Mouse (Mus musculus) embryonic fibroblast, embryonic 13.5 days (primary cell): ENCODE results near the gene Neurl2. TPM values are rescaled to one million over a fixed set of nuclear protein-coding genes. Genes with fewer than 3 reads are reported as not detected.
A peak's percentile ranks its signal among the peaks of the same experiment; 100 is the strongest.
"Not testable (repeated sequence)": the region's sequence is repeated elsewhere in the genome, so short reads cannot be mapped to it uniquely, and the experiment has no call there.

ENCODE experiments used
- H3K27ac ChIP-seq: 2 replicates; pipeline ENCODE4 v1.5.1; 2012; ENCODE audit warnings: low read length, control low read depth, inconsistent platforms; ENCODE audit not compliant: insufficient read depth
- H3K4me1 ChIP-seq: 2 replicates; pipeline ENCODE4 v1.6.1; 2011; ENCODE audit warnings: low read length; ENCODE audit not compliant: control insufficient read depth, insufficient read depth
- H3K4me3 ChIP-seq: 2 replicates; pipeline ENCODE4 v1.5.1; 2011; ENCODE audit warnings: mild to moderate bottlenecking, control low read depth, low read length; ENCODE audit not compliant: insufficient read depth
- CTCF ChIP-seq: IDR thresholded peaks from 2 replicates; pipeline ENCODE4 v1.5.1; 2011; ENCODE audit warnings: mild to moderate bottlenecking, control low read depth, low read length, moderate library complexity, borderline replicate concordance; ENCODE audit not compliant: insufficient read depth
- POLR2A ChIP-seq: IDR thresholded peaks from 2 replicates; pipeline ENCODE4 v1.6.1; 2011; ENCODE audit warnings: low read depth, mild to moderate bottlenecking, control low read depth, low read length, moderate library complexity
- polyA plus RNA-seq: library from polyadenylated mRNA; stranded (reverse); fragments of >200 nt; gene quantifications from 2 replicates; pipeline ENCODE4 v1.2.4, GENCODE M21; 2011; ENCODE audit warnings: low read depth; ENCODE audit not compliant: missing spikeins, insufficient read length

Gene Neurl2
- polyA plus RNA-seq, 1 experiment, result 5.0 TPM

DNA sequence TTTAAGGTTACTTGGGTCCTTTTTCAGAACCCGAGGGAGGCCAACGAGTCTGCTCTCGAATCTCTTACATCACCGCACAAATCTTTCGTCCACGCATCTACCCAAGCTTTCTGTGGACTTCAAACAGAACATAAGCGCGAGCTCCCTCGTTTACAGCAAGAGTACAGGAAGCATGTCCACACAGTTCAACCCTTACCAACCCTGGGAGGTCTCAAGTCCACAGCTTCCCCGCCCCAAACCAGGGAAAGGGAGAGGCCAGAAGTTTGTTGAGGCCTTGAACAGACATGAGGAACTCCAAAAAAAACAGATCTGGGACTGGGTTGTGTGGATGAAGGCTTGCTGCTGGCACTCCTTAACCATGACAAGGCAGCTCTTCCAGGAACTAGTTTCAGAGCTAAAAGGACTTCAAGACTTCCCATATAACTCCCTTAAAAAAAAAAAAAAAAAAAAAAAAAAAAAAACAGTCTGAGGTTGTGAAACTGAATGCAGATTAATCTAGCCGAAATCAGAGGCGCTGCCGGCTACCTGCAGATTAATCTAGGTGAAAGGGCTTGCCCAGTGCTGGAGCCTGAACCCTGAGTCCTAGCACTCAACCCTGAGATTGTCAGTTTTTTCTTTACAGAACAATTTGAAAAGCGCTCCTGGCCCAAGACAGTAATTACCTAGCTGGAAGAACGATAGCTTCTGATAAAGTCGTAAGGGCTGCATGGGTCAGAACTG lies 29.9 kb downstream of the Neurl2 start:
- peaks cover 2% of the 10 kb centered on the region; the same call in 1 of the 2 replicates for H3K4me1 ChIP-seq
- H3K27ac ChIP-seq, result no peak overlapping the region
- H3K4me3 ChIP-seq, result peak overlapping the region; percentile 78
- TF ChIP-seq POLR2A, result no peak
- TF ChIP-seq CTCF, result no peak

- no peak for TF ChIP-seq POLR2A
- TF ChIP-seq CTCF, result no peak
- Histone ChIP-seq H3K27ac (no peak overlapping the region), H3K4me3 (no peak overlapping the region), H3K4me1 (peaks cover 2% of the 10 kb centered on the region; the same call in 1 of the 2 replicates)
Measured at GRCm38 (mm10) chr2:164800252-164801004, 32.8 kb downstream of the Neurl2 start.

DNA sequence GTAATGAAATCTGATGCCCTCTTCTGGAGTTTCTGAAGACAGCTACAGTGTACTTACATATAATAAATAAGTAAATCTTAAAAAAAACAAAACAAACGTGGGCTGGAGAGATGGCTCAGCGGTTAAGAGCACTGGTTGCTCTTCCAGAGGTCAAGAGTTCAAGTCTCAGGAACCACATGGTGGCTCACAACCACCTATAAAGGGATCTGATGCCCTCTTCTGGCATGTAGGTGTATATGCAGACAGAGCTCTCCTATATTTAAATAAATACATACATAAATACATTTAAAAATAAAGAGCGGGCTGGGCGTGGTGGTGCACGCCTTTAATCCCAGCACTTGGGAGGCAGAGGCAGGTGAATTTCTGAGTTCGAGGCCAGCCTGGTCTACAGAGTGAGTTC lies 34.7 kb downstream of the Neurl2 start:
- H3K4me3 ChIP-seq, result not testable (repeated sequence)

GRCm38 (mm10) chr2:164795868-164796267 lies 37.4 kb downstream of the Neurl2 start:
- Histone ChIP-seq H3K4me3 (no peak overlapping the region), H3K27ac (no peak overlapping the region), H3K4me1 (no peaks in the 10 kb centered on the region)
- no peak for TF ChIP-seq CTCF
- TF ChIP-seq POLR2A, result no peak

More for the DNA sequence above, 34.7 kb downstream of the Neurl2 start:
- not testable (repeated sequence) for H3K4me1 ChIP-seq, H3K27ac ChIP-seq

DNA sequence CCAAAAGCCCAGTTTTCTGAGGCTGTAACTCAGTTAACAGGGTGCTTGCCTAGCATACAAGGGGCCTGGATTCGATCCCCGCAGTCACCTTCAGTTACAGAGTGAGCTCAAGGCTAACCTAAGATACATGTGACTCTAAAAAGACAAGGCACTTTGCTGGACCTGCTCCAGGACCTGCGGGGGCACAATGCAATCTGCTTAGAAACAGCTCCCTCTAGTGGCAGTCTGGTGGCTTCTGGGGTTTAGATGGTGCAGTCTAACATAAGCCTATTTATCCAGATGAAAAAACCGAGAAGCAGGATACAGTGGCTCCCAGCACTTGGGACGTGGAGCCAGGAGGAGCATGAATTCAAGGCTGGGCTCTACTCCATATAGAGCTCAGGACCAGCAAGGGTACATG lies 39.0 kb downstream of the Neurl2 start:
- H3K4me1 ChIP-seq, result no peaks in the 10 kb centered on the region
- no peak overlapping the region for H3K4me3 ChIP-seq
- no peak overlapping the region for H3K27ac ChIP-seq
- TF ChIP-seq POLR2A, result no peak
- TF ChIP-seq CTCF, result peak; percentile 64

DNA sequence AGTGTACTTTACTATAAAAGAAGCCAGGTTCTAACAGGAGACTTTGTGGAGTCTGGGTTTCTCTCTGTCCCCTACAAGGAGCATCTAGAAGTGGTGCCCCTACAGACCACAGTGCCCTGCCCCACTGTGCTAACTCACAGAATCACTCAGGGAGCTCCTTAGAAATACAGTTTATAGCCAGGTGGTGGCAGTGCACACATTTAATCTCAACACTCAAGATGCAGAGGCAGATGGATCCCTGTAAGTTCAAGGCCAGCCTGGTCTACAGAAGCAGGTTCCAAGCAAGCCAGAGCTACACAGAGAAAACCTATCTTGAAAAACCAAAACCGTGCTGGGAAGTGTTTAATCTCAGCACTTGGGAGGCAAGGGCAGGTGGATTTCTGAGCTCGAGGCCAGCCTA lies 39.5 kb downstream of the Neurl2 start:
- TF ChIP-seq POLR2A (no peak), CTCF (no peak)
- Histone ChIP-seq H3K4me1 (no peaks in the 10 kb centered on the region), H3K27ac (no peak overlapping the region), H3K4me3 (no peak overlapping the region)

GRCm38 (mm10) chr2:164793236-164793635 lies 40.0 kb downstream of the Neurl2 start:
- no peak overlapping the region for H3K4me3 ChIP-seq
- H3K27ac ChIP-seq, result no peak overlapping the region
- peak; percentile 55; the same call in 1 of the 2 replicates for TF ChIP-seq CTCF
- no peak for TF ChIP-seq POLR2A

DNA sequence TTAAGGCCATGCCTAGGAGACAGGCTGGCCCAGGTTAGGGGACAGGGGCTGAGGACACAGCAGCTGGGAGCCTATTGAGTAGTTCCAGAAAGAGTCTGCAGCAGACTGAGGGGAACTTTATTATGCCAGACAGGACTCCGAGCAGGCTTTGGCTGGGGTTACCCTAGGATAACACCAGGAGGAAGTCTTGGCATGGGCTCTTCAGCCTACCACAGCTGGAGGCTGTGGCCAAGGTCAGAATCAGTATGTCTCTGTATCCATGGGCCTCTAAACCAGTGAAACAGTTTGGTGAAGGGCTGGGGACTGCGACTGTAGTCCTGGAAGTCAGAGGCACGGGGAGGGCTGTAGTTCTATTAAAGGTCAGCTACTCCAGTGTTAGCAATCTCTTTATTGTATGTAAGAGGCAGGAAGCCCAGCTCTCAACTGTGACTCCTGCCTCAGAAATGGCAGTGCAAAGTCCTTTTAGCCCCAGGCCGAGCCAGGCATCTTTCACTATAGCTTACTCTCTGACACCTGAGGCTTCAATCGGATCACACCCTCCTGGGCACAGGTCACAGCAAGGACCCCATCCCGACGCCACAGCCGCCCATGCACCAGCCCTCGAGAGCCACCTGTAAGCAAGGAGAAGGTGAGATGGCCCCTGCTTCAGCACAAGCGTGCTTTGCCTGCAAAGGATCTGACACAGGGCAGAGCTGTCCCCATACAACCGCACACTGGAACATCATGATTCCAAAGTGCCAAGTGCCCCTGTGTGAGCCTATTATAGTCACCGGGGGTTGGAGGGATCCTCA lies 40.7 kb downstream of the Neurl2 start:
- Histone ChIP-seq H3K4me3 (no peak overlapping the region), H3K27ac (no peak overlapping the region), H3K4me1 (peaks cover 8% of the 10 kb centered on the region)
- no peak for TF ChIP-seq CTCF
- no peak for TF ChIP-seq POLR2A

More at GRCm38 (mm10) chr2:164793236-164793635, 40.0 kb downstream of the Neurl2 start:
- peaks cover 4% of the 10 kb centered on the region; the same call in 1 of the 2 replicates for H3K4me1 ChIP-seq

GRCm38 (mm10) chr2:164791841-164792261 lies 41.4 kb downstream of the Neurl2 start:
- TF ChIP-seq POLR2A (no peak), CTCF (no peak)
- Histone ChIP-seq H3K4me1 (peaks cover 11% of the 10 kb centered on the region), H3K27ac (no peak overlapping the region), H3K4me3 (no peak overlapping the region)

DNA sequence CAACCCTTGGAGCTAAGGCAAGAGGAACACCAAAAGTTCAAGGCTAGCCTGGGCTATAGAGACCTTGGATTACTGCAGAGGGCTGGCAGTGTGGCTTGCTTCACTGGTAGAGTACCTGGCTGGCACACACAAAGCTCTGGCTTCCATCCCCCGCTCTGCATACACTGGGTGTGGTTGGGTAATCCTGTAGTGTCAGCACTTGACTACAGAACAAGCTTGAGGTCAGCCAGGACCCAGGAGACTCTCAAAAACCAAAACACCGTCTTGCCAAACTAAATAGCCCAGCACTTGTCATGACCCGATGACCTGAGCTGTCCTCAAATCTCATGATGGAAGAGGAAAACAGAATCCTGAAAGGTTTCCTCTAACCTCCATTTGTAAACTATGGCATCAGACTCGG lies 42.8 kb downstream of the Neurl2 start:
- TF ChIP-seq CTCF (no peak), POLR2A (no peak)
- Histone ChIP-seq H3K4me3 (no peak overlapping the region), H3K4me1 (peaks cover 12% of the 10 kb centered on the region), H3K27ac (no peak overlapping the region)
